Mouse (Mus musculus) kidney, adult 11 months (tissue): ENCODE results near the gene Rgs7bp.
A peak's percentile ranks its signal among the peaks of the same experiment; 100 is the strongest.

ENCODE experiments used
- DNase-seq: peaks from one replicate; pipeline ENCODE4 v3.0.0; 2022

The Rgs7bp gene

GRCm38 (mm10) chr13:105002132-105002830 lies 52.4 kb downstream of the Rgs7bp start:
- no peak for DNase-seq

DNA sequence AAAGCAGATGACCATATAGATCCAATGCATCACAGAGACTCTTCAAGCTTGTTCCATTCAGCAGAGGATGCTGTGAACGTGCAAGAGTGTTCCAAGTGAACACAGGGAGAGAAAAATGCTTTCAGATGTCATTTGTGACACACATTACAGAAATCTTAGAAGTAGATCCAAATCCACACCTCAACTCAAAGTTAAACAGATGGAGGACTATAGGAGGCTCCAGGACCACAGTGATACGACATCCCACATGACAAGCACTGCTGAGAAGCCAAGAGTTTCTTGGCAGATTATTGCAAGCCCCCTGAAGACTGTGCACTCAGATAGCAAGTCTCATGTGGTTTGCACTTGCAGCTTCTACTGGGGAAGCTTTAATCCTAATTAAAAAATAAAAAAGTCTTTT lies 53.0 kb downstream of the Rgs7bp start:
- no peak for DNase-seq

GRCm38 (mm10) chr13:104988811-104989258 lies 65.9 kb downstream of the Rgs7bp start:
- no peak for DNase-seq

- DNase-seq, result no peak
Observed at GRCm38 (mm10) chr13:104988009-104988540, 66.7 kb downstream of the Rgs7bp start.

GRCm38 (mm10) chr13:104985691-104986090 lies 69.0 kb downstream of the Rgs7bp start:
- no peak for DNase-seq

- no peak for DNase-seq
Observed at GRCm38 (mm10) chr13:104983989-104984388, 70.7 kb downstream of the Rgs7bp start.

GRCm38 (mm10) chr13:104982781-104983353 lies 71.9 kb downstream of the Rgs7bp start:
- no peak for DNase-seq

DNA sequence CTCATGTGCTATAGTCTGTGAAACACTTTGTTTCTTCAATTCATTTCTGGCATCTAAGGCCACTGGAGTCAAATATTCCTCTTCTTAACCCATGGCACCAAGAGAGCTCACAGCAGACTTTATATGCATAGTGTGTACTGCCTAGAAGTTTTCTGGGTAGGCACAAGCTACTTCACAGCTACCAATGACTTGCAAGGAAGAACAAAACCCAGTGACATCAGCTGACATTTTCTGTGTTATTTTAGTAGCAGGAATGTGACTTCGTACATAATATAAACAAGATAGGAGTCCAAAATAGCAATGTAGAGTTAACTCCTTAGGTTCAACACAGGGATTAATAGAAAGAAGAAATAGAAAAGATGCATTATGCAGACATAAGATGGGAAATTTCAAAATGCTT lies 76.6 kb downstream of the Rgs7bp start:
- DNase-seq, result no peak

DNA sequence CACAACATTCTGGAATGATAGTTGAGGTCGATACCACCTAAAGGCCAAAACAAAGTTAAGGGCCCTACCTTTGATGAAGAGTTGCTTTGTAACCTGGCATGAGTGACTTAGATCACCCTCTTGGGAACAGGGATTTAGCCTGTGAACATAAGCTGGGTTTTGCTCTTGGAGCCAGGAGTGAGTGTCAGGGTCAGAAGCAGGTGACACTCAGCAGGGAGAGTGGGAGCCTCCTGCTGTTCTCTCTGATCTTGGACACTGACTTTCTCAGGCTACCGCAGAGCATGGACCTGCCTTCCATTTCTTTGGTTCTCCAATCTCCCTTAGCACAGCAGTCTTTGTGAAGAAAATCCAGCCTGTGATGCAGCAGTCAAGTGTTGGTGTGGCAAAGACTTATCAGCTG lies 87.2 kb downstream of the Rgs7bp start:
- DNase-seq, result no peak

- no peak for DNase-seq
Observed at GRCm38 (mm10) chr13:104963716-104964115, 91.0 kb downstream of the Rgs7bp start.

GRCm38 (mm10) chr13:104962716-104963411 lies 91.9 kb downstream of the Rgs7bp start:
- no peak for DNase-seq

GRCm38 (mm10) chr13:104962166-104962565 lies 92.6 kb downstream of the Rgs7bp start:
- DNase-seq, result no peak

DNA sequence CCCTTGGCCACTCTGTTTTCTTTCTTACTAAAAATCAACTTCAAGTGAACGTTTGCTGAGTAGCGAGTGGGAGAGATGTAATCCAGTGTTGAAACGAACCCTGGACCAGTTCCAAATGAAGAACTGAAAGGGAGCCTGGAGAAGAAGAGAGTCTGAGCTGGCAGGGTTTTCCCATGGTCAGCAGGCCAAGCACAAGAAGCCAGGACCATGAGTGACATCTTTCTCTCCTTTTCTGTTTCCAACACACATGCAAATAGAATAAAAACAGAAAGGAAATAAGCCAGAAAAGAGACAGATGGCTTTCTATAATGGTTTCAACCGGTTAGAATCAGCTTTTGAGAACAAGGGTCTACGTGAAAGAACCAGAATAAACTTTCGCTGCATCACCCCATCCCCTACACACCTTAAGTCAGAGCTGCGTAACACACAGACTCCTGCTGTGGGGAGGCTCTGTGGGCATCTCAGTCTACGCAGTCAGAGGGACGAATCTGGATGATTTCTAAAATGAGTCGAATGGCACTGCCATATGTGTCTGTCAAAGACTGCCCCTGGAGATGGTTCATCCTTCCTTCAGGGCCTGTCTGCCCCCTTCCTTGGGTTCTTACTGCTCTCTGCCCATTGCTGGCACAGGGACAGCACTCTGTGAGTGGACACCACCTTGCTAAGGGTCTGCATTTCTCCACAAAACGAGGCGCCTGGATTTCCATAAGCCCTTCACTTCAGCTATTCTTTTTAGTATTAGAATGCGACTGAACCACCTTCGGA lies 93.6 kb downstream of the Rgs7bp start:
- no peak for DNase-seq

- no peak for DNase-seq
Observed at GRCm38 (mm10) chr13:104960206-104960928, 94.4 kb downstream of the Rgs7bp start.

DNA sequence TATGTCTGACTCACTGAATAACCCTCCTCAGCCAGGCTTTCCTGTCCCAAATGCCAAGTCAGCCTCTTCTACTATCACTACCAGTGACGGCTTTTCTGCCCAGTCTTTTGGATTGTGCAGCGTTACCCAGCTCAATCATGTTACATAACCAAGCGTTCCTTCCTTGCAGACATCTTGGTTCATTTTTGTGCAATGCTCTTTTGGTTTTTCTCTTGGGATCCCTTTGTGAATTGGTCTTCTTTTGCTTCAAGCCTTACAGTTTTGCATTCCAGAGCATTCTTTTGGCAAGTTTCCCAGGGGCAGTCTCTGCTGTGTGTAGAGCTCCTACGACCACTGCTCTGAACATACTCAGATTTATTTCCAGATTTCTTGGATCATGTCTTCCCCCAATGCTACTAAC lies 95.0 kb downstream of the Rgs7bp start:
- no peak for DNase-seq

DNA sequence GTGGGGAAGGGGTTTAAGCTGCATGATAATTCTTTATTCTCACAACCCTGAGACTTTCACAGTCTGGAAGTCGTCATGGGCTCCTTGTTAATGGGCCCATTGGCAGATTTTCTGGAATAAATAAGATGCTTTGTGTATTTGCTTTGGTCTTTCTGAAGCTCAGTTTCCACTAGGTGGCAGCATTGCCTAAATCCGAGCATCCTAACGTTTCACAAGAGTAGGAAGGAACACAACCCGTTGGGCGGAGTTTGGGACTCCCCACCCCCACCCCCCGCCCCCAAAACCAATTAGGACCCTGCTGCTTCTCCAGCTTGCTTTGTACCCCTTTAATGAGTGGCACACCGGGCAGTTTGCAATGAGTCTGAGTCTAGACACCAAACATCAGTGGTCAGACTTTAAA lies 106.8 kb downstream of the Rgs7bp start:
- DNase-seq, result peak; percentile 30

DNA sequence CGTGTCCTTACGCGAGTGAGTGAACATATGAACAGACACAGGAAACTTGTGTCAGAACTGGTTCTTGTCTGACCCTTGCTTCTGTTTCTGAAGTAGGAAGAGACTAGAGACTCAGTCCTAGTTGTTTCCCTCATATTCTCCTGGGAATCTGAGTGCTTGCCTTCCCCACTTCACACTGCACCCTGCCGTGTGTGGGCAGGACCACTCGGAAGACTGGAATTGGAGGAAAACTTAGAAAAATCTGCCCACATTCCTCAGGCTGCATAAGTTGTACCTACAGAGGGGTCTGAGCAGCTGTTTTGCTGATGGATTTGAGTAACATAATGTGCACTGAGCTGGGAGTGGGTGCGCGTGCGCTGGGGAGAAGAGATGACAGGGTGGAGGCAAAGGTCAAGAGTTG lies 114.2 kb downstream of the Rgs7bp start:
- no peak for DNase-seq

- DNase-seq, result peak; percentile 7
Observed at GRCm38 (mm10) chr13:104939856-104940255, 114.9 kb downstream of the Rgs7bp start.

GRCm38 (mm10) chr13:104938966-104939593 lies 115.7 kb downstream of the Rgs7bp start:
- peak; percentile 24 for DNase-seq

GRCm38 (mm10) chr13:104937759-104938158 lies 117.0 kb downstream of the Rgs7bp start:
- DNase-seq, result no peak

- no peak for DNase-seq
Observed at GRCm38 (mm10) chr13:104936586-104936985, 118.1 kb downstream of the Rgs7bp start.
